Mouse (Mus musculus): ENCODE results near the gene Hyal2.

- no peak for TF ChIP-seq GATA1 (IDR thresholded peaks at IDR 0.05; ENCODE audit: low read length)
- no peak for TF ChIP-seq TAL1 (IDR thresholded peaks at IDR 0.05; ENCODE audit: low read length)
Measured at GRCm38 (mm10) chr9:107611456-107612190, 43.9 kb downstream of the Hyal2 start.
